Mouse (Mus musculus): ENCODE data around the gene 2310022A10Rik.

Gene 2310022A10Rik

GRCm38 (mm10) chr7:27591266-27592216, 38.5 kb downstream of the 2310022A10Rik start, which contains the start of gene Akt2:
Gene Akt2, plus strand, starts transcription at chr7:27591552.
- peak; percentile 99 for DNase-seq

- DNase-seq: no peak
Measured at GRCm38 (mm10) chr7:27592217-27592929, 39.3 kb downstream of the 2310022A10Rik start.

- DNase-seq: no peak
Measured at GRCm38 (mm10) chr7:27592934-27593645, 40.1 kb downstream of the 2310022A10Rik start.

- peak; percentile 19 for DNase-seq
Measured at GRCm38 (mm10) chr7:27596586-27597503, 43.8 kb downstream of the 2310022A10Rik start.

GRCm38 (mm10) chr7:27598053-27598452, 45.0 kb downstream of the 2310022A10Rik start:
- DNase-seq: no peak

- no peak for DNase-seq
Measured at GRCm38 (mm10) chr7:27601628-27602027, 48.6 kb downstream of the 2310022A10Rik start.

- no peak for DNase-seq
Measured at GRCm38 (mm10) chr7:27602161-27602560, 49.1 kb downstream of the 2310022A10Rik start.

- no peak for DNase-seq
Measured at GRCm38 (mm10) chr7:27602835-27603234, 49.8 kb downstream of the 2310022A10Rik start.

- DNase-seq: no peak
Measured at GRCm38 (mm10) chr7:27604661-27605348, 51.8 kb downstream of the 2310022A10Rik start.

- no peak for DNase-seq
Measured at GRCm38 (mm10) chr7:27605499-27606285, 52.7 kb downstream of the 2310022A10Rik start.

- no peak for DNase-seq
Measured at GRCm38 (mm10) chr7:27606481-27607254, 53.6 kb downstream of the 2310022A10Rik start.

- no peak for DNase-seq
Measured at GRCm38 (mm10) chr7:27607580-27607979, 54.5 kb downstream of the 2310022A10Rik start.

- no peak for DNase-seq
Measured at GRCm38 (mm10) chr7:27608130-27608529, 55.1 kb downstream of the 2310022A10Rik start.

GRCm38 (mm10) chr7:27609285-27609684, 56.3 kb downstream of the 2310022A10Rik start:
- no peak for DNase-seq

- DNase-seq: no peak
Measured at GRCm38 (mm10) chr7:27609688-27610087, 56.7 kb downstream of the 2310022A10Rik start.

- DNase-seq: no peak
Measured at GRCm38 (mm10) chr7:27610370-27610769, 57.3 kb downstream of the 2310022A10Rik start.

- no peak for DNase-seq
Measured at GRCm38 (mm10) chr7:27610871-27611270, 57.8 kb downstream of the 2310022A10Rik start.

GRCm38 (mm10) chr7:27612940-27613339, 59.9 kb downstream of the 2310022A10Rik start:
- no peak for DNase-seq

GRCm38 (mm10) chr7:27613751-27614499, 60.9 kb downstream of the 2310022A10Rik start:
- peak; percentile 18 for DNase-seq
